Mouse (Mus musculus) liver, adult 2 months (tissue): ENCODE results near the gene Dnah7c. TPM values are rescaled to one million over a fixed set of nuclear protein-coding genes. Genes with fewer than 3 reads are reported as not detected.
"Not testable (repeated sequence)": the region's sequence is repeated elsewhere in the genome, so short reads cannot be mapped to it uniquely, and the experiment has no call there.

Experiments
- DNase-seq: peaks from one replicate; pipeline ENCODE4 v3.0.0-alpha.2; 2011; ENCODE audit warnings: low read depth, low spot score; ENCODE audit errors: extremely low read depth
- H3K27ac ChIP-seq: fragments of 200-500 bp; replicated peaks from 2 replicates; pipeline ENCODE4 v1.5.1; 2012; ENCODE audit warnings: low read depth, mild to moderate bottlenecking, control low read depth, inconsistent platforms, low read length; ENCODE audit not compliant: insufficient read depth
- H3K27me3 ChIP-seq: fragments of 200-500 bp; 2 replicates; pipeline ENCODE4 v1.6.1; 2012; ENCODE audit warnings: mild to moderate bottlenecking, moderate library complexity, low read length, inconsistent platforms; ENCODE audit not compliant: control insufficient read depth, insufficient read depth
- H3K36me3 ChIP-seq: fragments of 200-500 bp; 2 replicates; pipeline ENCODE4 v1.6.1; 2012; ENCODE audit warnings: low read length, inconsistent platforms; ENCODE audit not compliant: control insufficient read depth, insufficient read depth
- H3K4me1 ChIP-seq: fragments of 200-500 bp; 2 replicates; pipeline ENCODE4 v1.6.1; 2011; ENCODE audit warnings: low read length; ENCODE audit not compliant: control insufficient read depth, insufficient read depth
- H3K4me3 ChIP-seq: fragments of 200-500 bp; 2 replicates; pipeline ENCODE4 v1.5.1; 2011; ENCODE audit warnings: low read depth, mild to moderate bottlenecking, control low read depth, low read length, moderate library complexity; ENCODE audit not compliant: insufficient read depth
- H3K79me2 ChIP-seq: fragments of 200-500 bp; 2 replicates; pipeline ENCODE4 v1.6.1; 2012; ENCODE audit warnings: inconsistent platforms, mild to moderate bottlenecking, low read length, moderate library complexity; ENCODE audit not compliant: control insufficient read depth, insufficient read depth
- H3K9ac ChIP-seq: fragments of 200-500 bp; 2 replicates; pipeline ENCODE4 v1.6.1; 2012; ENCODE audit warnings: low read depth, mild to moderate bottlenecking, control low read depth, inconsistent platforms, low read length
- CTCF ChIP-seq: fragments of 200-500 bp; IDR thresholded peaks from 2 replicates; pipeline ENCODE4 v1.5.1; 2011; ENCODE audit warnings: low read depth, low read length, control low read depth
- POLR2A ChIP-seq: fragments of 200-500 bp; IDR thresholded peaks from 2 replicates; pipeline ENCODE4 v1.6.1; 2011; ENCODE audit warnings: low read length, control low read depth; ENCODE audit not compliant: insufficient read depth; ENCODE audit errors: extremely low read depth
- WGBS: fragments of 180-500 bp; shearing (Covaris S2); methylation state at CpG from one replicate; pipeline ENCODE4 v1.1.7; 2018; 5-methylcytosine and 5-hydroxymethylcytosine counted together
- polyA plus RNA-seq: library from polyadenylated mRNA; depleted of rRNA; stranded (reverse); fragments of >200 nt; gene quantifications from 2 replicates; pipeline ENCODE4 v1.2.3, GENCODE M21; 2012; rRNA removed
- total RNA-seq: library from RNA; depleted of rRNA; stranded (reverse); fragments of >200 nt; gene quantifications from 2 replicates; pipeline ENCODE4 v1.2.3, GENCODE M21; 2014; rRNA removed

Gene Dnah7c
- under 0.01 TPM in 1 of 2 replicates, not detected in the other for total RNA-seq
- polyA plus RNA-seq, result not detected in 2 replicates

- Histone ChIP-seq H3K79me2 (no peaks in the 10 kb centered on the region), H3K4me1 (no peaks in the 10 kb centered on the region), H3K27ac (no peak within 1 kb of the TSS), H3K9ac (no peak within 1 kb of the TSS), H3K4me3 (no peak within 1 kb of the TSS; the same call in 1 of the 2 replicates), H3K36me3 (no peaks in the 10 kb centered on the region), H3K27me3 (no peaks in the 10 kb centered on the region)
- no peak for DNase-seq
- 18% methylated on average over 30 of the region's 30 CpGs for WGBS
- no peak for TF ChIP-seq CTCF
- TF ChIP-seq POLR2A, result no peak
Observed at GRCm38 (mm10) chr1:46425137-46425925, at the start of gene Dnah7c. TSS of gene Dnah7c (plus strand) at chr1:46425592.

GRCm38 (mm10) chr1:46380641-46381040 lies 44.8 kb upstream of the Dnah7c start:
- H3K9ac ChIP-seq, H3K27ac ChIP-seq, H3K36me3 ChIP-seq, H3K27me3 ChIP-seq, H3K4me1 ChIP-seq, H3K79me2 ChIP-seq, H3K4me3 ChIP-seq, DNase-seq: not testable (repeated sequence)
- WGBS, result 90% methylated on average over 3 of the region's 3 CpGs

- H3K4me1 ChIP-seq, DNase-seq, H3K27me3 ChIP-seq, H3K4me3 ChIP-seq, H3K9ac ChIP-seq, H3K27ac ChIP-seq, H3K79me2 ChIP-seq, H3K36me3 ChIP-seq: not testable (repeated sequence)
- WGBS, result 75% methylated on average over 3 of the region's 4 CpGs
Observed at GRCm38 (mm10) chr1:46394681-46395297, 30.6 kb upstream of the Dnah7c start.

GRCm38 (mm10) chr1:46408324-46409115 lies 16.9 kb upstream of the Dnah7c start:
- Histone ChIP-seq H3K9ac (no peak overlapping the region), H3K79me2 (no peaks in the 10 kb centered on the region), H3K27ac (no peak overlapping the region), H3K27me3 (no peaks in the 10 kb centered on the region), H3K4me1 (no peaks in the 10 kb centered on the region), H3K36me3 (no peaks in the 10 kb centered on the region), H3K4me3 (no peak overlapping the region)
- WGBS, result 72% methylated on average over 6 of the region's 6 CpGs
- TF ChIP-seq POLR2A (no peak), CTCF (no peak)
- DNase-seq, result peak; percentile 41

GRCm38 (mm10) chr1:46414798-46415197 lies 10.6 kb upstream of the Dnah7c start:
- not testable (repeated sequence) for H3K27ac ChIP-seq, H3K4me1 ChIP-seq, DNase-seq, H3K4me3 ChIP-seq, H3K9ac ChIP-seq, H3K79me2 ChIP-seq, H3K36me3 ChIP-seq, H3K27me3 ChIP-seq
- 77% methylated on average over 7 of the region's 7 CpGs for WGBS

- not testable (repeated sequence) for H3K9ac ChIP-seq, H3K36me3 ChIP-seq, H3K79me2 ChIP-seq, H3K27me3 ChIP-seq, H3K4me1 ChIP-seq, H3K27ac ChIP-seq, H3K4me3 ChIP-seq
- 11% methylated on average over 3 of the region's 3 CpGs for WGBS
- peak; percentile 36 for DNase-seq
Observed at GRCm38 (mm10) chr1:46416946-46417345, 8.4 kb upstream of the Dnah7c start.

- not testable (repeated sequence) for H3K4me1 ChIP-seq, H3K9ac ChIP-seq
- WGBS, result 69% methylated on average over 4 of the region's 4 CpGs
Observed at GRCm38 (mm10) chr1:46418966-46419365, 6.4 kb upstream of the Dnah7c start.

More at GRCm38 (mm10) chr1:46418966-46419365, 6.4 kb upstream of the Dnah7c start:
- H3K27ac ChIP-seq, H3K79me2 ChIP-seq, H3K4me3 ChIP-seq, H3K27me3 ChIP-seq, H3K36me3 ChIP-seq, DNase-seq: not testable (repeated sequence)
